Mouse (Mus musculus) kidney, adult 10 weeks (tissue): ENCODE measurements around the gene Usp9y. TPM values are rescaled to one million over a fixed set of nuclear protein-coding genes. Genes with fewer than 3 reads are reported as not detected.

ENCODE experiments used
- polyA plus RNA-seq: library from polyadenylated mRNA; stranded (reverse); fragments of 350-450 nt; fragmentation: Illumina TruSeq; extraction: RNeasy Lipid Tissue Mini Kit (QIAGEN cat#74804); gene quantifications from one replicate; pipeline ENCODE4 v1.2.3, GENCODE M21; 2014; ENCODE audit warnings: low read depth, low replicate concordance

The Usp9y gene
- polyA plus RNA-seq, result not detected

DNA sequence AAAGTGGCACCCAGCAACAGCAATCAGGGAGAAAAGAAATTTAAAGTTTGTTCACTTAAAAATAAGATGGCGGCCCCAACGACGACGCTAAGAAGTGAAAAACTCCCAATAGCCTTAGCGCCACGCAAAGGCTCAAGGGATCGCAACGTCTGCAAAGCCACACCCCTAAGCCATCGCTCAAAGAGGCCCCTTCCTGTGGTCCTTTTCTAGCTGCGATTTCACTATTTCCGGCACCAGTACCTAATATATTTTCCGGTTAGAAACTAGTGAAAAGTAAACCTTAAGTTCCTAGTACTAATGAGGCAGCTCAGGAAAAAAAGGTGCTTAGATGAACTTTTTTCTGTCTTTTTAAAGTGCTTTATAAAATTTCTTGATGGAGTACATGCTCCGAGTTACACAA lies at the start of gene Usp9y:
Gene Usp9y (minus strand): TSS at position 101 of the 400 bp plus-strand sequence.

DNA sequence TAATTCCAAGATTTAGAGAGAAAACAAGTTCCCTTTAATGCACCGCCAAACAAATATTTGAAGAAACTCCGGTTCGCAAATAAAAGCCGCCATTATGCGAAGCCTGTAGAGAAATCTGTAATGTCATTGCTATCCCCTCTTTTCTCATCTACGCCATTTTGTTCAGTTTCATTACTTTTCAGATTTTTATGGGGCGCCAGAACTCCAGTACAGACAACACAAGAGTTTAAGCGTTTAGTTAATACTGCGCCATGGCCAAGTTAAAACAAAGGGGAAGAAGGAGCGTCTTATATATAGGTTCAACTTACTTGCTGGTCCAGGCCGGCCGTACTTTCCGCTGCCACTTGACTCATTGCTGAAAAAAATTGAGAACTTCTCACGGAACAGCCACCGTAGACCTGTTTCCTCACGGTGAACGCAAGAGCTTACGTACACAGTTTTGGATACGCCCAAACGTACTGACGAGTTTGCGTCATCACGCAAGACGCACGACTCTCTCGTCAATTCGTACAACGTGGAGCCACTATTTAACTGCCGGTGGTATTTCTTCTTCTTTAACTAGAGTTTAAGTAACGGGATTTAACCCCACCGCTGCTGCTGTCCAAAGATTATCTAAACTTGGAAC lies 173.3 kb downstream of the Usp9y start, which contains the start of gene Ddx3y:
Gene Ddx3y (minus strand): TSS at position 459 of the 625 bp plus-strand sequence.

Other genes with a start within 250 kb of the Usp9y start
- gene Uty, start 214.0 kb downstream of the Usp9y start, polyA plus RNA-seq, result not detected
- not detected for gene Ddx3y, start 173.2 kb downstream of the Usp9y start, polyA plus RNA-seq